Mouse (Mus musculus): ENCODE data around the gene Alox15.

Gene Alox15

DNA sequence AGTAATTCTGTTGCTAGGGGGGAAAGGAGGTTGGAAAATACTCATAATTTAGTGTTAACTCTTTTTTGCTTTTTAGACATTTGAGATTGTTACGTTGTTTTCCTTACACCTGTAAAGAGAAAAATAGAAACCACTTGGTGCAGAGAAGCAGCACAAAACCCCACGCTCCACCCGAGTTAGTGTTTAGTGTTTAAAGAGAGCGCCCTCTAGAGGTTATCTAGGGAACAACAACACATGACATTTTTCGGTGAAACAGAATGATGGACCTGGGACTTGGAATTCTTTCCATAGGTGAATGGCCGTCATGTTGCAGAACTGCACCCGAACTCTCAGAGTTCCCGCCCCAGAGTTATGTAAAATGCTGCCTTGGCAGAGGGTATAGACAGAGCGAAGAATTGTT is 42.5 kb downstream of the Alox15 start:
- DNase-seq (ENCODE audit: low read depth, low spot score), result peak; percentile 85

DNA sequence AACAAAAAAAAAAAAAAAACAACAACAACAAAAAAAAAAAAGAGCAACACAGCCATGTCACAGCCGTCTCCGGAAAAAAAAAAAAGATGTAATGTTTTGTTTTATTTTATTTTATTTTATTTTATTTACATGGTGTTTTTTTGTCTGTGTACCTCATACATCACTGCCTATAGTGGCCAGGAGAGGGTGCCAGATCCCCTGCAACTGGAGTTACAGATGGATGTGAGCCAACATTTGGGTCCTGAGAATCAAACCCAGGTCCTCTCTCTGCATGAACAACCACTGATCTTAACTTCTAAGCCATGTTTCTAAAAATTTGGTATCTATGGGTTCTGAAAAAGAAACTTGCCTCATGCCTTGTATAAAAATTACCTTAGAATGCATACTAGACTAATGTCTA is 43.5 kb downstream of the Alox15 start:
- DNase-seq (ENCODE audit: low read depth, low spot score), result no peak

DNA sequence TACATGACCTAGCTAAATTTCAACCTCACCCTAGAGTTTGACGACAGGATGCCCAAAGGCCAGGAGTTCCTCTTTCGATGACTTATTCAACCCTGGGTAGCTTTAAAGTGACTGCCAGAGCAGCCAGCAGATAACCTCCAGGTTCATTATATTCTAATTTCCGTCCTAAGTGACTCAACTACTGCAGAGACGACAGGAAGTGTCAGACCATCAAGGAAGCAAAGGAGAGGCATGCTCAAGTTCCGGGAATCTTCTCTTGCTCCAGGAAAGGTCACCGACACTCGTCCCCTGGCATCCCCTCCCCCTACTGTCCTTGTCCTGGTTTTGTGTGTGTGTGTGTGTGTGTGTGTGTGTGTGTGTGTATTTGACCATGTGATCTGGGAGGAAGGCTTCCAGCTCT is 45.7 kb downstream of the Alox15 start:
- DNase-seq (ENCODE audit: low read depth, low spot score), result no peak

DNA sequence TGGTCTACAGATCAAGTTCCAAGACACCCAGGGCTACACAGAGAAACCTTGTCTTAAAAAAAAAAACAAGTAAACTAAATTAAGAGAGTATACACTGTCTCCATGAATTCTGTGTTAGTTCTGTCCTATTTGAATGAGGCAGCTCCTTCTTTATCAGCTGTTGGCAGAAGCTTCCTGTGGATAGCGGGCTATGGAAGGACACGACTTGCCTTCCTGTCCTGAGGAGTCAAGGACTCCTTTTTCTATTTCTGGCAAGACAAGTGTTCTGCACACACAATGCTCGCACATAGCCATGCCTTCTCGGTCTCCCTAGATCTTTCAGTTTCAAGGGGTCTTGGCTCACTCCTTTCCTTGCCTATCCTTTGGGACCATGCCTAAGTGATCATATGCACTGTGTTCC is 49.5 kb downstream of the Alox15 start:
- DNase-seq (ENCODE audit: low read depth, low spot score), result no peak

DNA sequence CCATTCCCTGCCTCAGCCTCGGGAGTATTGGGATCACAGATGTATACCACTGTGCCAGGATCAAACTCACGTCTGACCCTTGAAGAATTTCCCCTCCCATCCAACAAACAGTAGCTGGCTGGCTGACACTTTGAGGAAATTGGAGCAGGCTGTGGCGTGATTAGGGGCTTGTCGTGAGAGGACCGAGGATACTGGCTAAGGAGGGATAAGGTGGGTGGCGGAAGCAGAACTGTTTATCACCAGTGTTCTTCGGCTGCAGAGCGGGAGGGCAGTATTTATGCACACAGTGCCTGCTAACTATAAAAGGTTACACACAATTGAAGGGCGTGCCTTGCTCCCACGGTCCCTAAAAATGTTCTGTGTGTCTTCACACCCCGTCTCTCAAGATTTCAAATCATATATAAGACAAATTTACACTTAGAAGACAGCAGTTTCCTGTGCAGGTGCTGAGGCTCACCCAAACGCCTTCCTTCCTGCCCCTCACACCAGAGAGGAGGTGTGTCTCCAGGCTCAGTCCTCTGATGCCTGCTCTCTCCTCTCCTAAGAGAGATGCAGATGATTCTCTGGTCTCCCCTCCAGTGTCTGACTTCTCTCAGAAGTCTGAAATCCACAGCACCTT is 53.9 kb downstream of the Alox15 start:
- no peak for DNase-seq (ENCODE audit: low read depth, low spot score)

DNA sequence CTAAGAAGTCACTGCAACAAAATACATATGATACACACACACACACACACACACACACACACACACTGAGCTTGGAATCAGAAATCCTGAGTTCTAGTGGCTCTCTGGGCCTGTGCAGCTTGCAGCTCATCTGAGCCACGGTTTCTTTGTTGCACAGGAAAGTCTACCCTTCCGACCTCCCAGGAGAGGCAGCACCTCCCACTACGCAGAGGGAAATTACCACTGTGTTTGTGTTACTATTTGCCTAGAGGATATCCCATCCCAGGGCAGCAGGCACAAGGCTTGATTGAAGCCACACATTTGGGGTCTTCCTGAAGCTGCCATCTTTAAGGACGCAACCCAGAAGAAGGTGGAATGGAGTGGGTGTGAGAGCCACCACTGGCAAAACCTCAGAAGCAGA is 54.4 kb downstream of the Alox15 start:
- no peak for DNase-seq (ENCODE audit: low read depth, low spot score)

All from brain, adult 2 months (tissue).